Mouse (Mus musculus) lung, adult 2 months (tissue): ENCODE data around the gene Oit1.

Experiments
- CTCF ChIP-seq: fragments of 200-500 bp; IDR thresholded peaks from 2 replicates; pipeline ENCODE4 v1.5.1; 2011; ENCODE audit warnings: mild to moderate bottlenecking, low read length, control low read depth; ENCODE audit not compliant: insufficient read depth
- POLR2A ChIP-seq: fragments of 200-500 bp; IDR thresholded peaks from 2 replicates; pipeline ENCODE4 v1.6.1; 2011; ENCODE audit warnings: low read depth, mild to moderate bottlenecking, control low read depth, low read length, borderline replicate concordance; ENCODE audit errors: extremely low read depth

- TF ChIP-seq CTCF (no peak), POLR2A (no peak)
Measured at GRCm38 (mm10) chr14:8421199-8421787, 42.7 kb upstream of the Oit1 start.
